Mouse (Mus musculus): ENCODE measurements around the gene Sf1.

Sf1 gene

DNA sequence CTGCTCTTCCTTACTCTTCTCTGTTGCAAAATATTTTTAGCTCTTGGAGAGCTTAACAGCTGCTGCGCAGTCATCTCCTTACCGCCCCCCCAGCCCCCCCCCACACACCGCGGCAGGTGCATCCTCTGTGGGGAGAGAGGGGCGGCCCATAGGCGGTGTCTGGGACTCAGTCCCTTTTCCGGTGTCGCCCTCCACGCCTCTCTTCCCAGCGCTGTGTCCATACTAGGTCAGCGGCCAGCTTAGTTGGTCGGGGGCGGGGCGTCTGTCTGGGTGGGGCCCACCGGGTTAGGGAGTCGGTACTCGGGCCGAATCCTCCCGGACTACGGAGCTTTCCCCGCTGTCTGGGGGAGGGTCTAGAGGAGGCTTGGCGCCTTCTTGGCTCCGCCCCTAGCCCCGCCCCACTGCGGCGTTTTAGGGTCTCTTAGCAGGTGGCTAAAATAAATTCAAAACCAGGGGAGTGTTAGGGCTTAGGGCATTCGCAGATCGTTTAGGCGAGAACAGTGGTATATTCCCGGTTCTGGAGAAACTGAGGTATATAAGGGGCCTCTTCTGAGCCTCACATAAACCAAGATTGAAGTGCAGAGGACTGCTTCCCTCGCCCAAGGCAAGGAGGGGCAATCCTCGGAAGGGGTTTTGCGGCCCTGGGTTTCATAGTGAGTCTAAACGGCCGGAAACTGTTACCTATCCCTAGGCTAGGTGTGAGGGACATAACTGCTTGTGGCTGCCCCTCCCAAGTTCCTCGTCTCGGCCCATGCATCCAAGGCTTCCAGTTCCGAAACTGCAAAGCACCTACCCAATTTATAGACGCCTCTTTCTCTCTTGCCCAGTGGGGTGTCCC lies 35.2 kb downstream of the Sf1 start:
- DNase-seq (ENCODE audit: low read depth, low spot score), result peak; percentile 87

DNA sequence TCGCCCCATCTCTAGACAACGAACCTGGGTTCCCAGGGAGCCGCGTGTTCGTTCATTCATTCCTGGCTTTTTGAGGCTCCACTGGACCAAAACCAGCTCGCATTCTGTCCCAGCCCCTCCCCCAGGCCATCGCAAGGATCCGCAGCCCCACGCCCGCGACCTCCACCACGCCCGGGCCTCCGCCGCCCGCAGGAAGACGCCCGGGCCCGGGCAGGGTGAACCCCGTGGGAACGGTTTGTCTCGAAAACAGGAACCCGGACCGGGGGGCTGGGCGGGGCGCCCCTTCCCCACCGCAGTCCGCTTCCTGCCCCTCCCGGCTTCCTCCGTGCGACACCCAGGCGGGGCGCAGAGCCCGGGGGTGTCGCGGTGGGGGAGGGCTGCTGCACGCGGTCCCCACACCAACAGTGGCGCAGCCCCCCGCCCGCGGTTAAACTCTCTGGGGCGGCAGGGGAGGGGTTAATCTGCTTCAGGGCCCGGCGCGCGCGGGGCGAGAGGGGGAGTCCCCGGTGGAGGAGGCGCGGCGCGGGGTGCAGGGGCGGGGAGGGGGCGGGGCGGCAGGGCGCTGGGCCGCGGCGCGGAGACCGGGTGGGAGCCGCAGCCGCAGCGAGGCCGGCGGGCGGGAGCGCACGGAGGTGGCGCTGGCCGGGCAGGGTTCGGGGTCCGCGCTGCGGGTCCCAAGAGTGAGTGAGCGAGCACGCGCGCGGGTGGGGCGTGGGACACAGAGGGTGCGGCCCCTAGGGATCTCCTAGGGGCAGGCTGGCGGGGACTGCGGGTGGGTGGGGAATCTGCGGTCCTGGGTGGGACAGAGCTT lies 36.0 kb downstream of the Sf1 start, which contains the start of gene Rasgrp2:
TSS of gene Rasgrp2 (plus strand) at position 56 of the 811 bp plus-strand sequence.
- DNase-seq (ENCODE audit: low read depth, low spot score), result peak; percentile 96

DNA sequence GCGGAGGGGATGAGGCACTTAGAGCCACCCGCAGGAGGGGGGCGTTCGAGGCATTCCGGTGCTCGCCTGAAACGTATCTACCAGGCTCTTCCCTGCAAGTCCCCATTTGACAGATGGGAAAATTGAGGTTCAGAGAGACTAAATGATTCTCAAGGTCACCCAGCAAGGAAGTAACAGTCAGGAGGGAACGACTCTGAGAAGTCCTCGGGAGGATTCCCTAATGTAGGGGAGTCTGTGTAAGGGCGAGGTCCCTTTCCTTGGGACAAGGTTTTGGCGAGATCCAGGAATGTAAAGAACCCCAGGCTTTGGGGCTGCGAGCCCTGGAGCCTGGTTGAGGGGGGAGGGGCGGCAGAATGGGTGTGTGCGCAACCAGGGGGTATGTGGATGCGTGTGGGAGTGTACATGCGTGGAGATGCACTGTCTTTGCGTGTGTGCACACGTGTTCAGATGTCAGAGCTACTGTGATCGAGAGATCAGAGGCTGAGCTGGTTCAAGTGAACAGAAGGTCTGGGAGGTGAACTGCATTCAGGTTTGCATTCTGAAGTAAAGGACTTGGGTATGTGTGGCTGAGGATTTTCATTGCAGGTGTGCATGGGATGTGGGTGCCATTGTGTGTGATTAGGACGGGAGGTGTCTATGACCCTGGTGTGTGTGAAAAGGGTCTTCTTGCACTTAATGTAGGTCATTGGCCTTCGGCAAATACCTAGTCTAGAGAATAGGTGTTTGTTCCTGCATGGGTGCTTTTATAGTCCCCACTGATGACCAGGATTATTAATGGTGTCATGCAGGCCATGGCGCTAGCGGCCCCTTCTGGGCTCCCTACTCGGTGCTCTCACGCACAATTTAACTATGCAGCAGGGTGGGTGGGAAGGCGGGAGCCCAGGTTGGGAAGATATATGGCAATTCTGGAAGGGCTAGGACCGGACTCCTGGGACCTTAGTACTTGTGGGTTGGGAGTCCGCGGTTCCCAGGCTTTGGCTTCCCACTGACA lies 36.9 kb downstream of the Sf1 start:
- DNase-seq (ENCODE audit: low read depth, low spot score), result peak; percentile 87

DNA sequence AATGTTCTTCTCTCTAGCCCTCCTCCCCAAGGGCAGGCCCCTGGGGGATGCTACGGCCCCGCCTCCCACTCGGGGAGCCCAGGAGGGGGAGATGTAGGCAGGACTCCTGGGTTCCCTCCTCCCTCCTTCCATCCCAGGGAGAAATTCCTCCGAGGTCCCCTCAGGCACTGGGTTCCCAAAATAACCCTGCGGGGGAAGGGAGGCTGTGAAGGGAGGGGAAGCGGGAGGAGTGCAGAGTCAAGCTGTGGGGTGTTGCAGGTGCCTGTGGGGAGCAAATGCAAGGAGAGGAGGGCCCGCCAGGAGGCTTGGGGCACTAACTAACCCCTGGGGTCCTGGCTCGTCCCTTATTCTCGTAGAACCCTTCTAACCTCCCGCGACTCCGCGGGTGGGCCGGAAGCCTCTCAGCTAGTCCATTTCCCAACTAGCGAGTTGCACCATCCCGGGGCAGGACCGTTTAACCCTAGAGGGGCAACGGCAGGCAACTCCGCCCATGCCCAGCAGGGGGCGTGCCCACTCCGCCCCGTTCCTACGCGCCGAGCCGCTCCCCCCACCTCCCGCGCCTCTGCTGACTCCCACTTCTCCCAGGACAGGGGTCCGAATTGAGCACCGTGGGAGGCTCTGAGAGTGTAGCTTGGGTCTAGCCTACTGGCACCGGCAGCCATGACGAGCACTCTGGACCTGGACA lies 37.8 kb downstream of the Sf1 start:
- peak; percentile 81 for DNase-seq (ENCODE audit: low read depth, low spot score)

DNA sequence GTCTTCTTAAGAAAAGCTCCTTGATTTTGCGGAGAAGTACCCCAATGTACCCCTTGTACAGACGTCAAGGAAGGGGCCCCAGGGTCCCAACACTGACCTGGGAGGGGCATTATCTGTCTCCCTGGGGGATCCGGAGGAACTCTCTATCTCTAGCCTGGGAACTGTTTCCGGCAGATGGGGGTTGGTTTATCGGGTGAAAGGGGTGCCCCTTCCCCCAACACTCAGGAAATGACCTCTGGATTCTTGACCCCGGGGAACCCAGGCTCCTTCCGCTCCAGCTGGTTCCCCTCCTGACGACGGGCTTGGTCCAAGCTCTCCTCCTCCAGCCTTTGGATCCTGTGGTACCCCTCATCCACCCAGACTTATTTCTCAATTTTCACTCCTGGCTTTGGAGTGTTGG lies 38.5 kb downstream of the Sf1 start:
- DNase-seq (ENCODE audit: low read depth, low spot score), result no peak

DNA sequence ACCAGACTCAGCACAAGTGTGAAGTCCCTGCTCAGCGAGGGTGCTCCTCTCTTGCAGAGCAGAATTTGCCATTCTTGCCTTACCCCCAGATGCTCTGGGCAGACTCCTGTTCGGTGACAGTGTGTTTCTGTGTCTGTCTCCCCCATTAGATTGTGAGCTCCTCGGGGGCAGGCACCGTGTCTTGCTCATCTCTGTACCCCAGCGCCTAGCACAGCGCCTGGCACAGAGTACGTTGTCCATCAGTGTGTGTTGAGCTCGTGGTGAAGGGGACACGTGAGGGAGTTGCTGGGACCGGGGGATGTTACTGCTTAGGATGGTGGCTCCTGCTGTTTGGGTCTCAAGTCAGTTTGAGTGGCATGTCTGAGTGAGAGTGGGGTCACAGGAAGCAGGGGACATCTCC lies 40.4 kb downstream of the Sf1 start:
- DNase-seq (ENCODE audit: low read depth, low spot score), result no peak

DNA sequence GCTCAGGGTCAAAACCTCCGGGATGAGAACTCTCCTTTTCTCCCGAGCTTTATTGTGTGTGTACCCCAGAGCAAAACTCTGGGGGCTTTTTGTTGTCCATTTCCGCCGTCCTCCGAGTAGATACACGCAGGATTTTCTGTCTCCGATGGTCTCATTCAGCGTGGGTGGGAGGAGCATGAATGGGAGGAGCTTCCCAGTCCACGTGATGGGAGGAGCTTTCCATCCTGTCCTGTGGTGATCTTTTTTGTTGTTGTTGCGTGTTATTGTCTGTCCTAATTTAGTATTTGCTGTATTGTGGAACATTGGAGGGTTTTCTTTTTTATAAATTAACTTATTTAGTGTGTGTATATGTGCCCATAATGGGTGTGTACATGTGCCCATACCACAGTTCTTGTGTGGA lies 41.9 kb downstream of the Sf1 start:
- DNase-seq (ENCODE audit: low read depth, low spot score), result no peak

DNA sequence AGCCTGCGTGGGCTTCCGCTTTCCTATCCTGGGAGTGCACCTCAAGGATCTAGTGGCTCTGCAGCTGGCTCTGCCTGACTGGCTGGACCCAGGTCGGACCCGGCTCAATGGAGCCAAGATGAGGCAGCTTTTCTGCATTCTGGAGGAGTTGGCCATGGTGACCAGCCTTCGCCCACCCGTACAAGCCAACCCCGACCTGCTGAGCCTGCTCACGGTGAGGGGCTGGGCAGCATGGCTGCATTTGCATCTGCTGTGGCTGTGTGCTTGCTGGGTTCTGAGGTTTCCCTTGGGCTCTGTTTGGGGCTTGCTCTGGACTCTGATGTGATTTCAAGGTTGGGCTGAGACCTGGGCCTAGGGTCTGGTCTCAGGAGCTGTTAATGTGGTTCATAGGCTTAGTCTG lies 43.6 kb downstream of the Sf1 start:
- DNase-seq (ENCODE audit: low read depth, low spot score), result no peak

DNA sequence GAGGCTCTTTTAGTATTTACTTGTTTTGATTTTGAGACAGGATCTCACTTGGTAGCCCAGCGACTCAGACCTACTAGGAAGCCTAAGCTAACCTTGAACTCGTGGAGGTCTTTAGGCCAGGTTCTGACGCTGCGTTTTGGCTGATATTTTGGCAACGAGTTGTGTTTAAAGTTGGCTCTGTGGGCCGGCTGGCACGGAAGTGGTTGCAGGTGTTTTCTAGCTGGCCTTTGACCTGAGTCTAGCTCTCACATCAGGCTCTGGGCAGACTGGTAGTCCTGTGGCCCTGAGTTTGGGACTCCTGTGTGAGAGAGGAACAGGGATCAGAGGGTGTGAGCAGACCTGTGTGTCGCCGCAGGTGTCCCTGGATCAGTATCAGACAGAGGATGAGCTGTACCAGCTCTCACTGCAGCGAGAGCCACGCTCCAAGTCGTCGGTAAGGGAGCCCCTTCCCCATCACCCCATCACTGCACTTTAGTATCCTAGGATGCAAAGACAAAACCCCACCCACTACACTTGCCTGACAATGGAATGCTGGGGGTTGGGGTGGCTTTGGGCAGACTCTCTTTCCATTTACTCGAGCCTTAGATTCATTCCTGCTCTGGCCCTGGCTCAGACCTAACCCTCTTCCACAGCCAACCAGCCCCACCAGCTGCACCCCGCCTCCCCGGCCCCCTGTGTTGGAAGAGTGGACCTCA lies 44.5 kb downstream of the Sf1 start:
- no peak for DNase-seq (ENCODE audit: low read depth, low spot score)

DNA sequence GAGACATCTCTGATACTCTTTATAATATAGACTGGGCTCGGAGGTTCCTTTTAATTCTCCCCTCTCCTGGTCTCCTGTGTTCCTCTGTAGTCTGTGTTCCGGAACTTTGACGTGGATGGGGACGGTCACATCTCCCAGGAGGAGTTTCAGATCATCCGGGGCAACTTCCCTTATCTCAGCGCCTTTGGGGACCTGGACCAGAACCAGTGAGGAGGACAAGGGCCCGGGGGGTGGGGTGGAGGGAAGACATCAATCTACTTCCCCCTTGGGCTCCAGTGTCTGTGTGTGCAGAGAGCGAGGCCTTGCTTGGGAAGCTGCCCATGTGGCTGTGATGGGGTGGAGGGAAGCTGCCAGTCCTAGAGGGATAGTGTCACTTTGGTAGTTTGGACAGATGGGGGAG lies 45.3 kb downstream of the Sf1 start:
- no peak for DNase-seq (ENCODE audit: low read depth, low spot score)

DNA sequence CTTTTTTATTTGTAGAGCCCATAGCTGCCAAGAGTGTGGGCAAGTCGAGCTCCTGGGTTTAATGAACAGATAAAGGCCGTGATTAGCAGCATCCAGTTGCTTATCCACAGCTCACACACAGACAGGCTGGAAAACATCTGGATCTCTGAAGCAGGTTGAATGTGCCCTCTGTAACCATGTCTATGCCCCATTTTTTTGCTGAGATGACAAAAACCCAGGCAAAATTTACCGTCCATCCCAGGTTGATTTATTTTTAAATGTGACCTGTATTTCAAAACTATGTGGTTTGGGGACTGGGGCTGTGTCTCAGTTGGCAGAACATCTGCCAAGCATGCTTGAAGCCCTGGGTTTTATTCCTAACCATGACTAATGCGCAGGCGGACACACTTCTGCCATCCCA lies 45.7 kb downstream of the Sf1 start:
- DNase-seq (ENCODE audit: low read depth, low spot score), result no peak

DNA sequence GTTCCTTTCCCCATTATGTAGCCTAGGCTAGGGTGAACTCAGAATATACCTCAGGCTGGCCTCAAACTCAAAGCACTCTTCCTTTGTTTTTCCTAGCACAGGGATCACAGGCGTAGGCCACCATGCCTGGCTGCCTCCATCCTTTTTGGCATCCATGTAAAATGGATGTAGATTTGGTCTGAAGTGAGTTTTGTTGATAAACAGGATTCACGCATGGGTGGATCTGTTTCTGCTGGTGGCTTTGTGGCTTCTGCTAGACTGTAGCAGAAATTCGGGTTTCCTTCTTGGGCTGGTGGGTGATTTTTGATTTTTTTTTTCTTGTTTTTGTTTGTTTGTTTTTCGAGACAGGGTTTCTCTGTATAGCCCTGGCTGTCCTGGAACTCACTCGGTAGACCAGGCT lies 46.4 kb downstream of the Sf1 start:
- DNase-seq (ENCODE audit: low read depth, low spot score), result no peak

DNA sequence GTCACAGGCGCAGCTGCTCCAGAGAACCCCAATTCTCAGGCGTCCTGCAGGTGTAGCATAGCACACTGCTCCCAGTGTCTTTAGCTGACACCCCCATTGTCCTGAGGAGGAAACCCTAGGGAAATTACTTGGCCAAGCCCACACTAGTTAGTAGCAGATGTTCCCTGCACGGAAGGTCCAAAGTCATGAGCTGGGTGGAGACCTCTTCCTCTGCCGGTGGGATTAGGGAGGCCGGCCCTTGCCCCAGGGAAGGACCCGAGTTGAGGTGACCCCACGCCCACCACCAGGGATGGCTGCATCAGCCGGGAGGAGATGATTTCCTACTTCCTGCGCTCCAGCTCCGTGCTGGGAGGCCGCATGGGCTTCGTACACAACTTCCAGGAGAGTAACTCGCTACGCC lies 49.3 kb downstream of the Sf1 start:
- DNase-seq (ENCODE audit: low read depth, low spot score), result no peak

DNA sequence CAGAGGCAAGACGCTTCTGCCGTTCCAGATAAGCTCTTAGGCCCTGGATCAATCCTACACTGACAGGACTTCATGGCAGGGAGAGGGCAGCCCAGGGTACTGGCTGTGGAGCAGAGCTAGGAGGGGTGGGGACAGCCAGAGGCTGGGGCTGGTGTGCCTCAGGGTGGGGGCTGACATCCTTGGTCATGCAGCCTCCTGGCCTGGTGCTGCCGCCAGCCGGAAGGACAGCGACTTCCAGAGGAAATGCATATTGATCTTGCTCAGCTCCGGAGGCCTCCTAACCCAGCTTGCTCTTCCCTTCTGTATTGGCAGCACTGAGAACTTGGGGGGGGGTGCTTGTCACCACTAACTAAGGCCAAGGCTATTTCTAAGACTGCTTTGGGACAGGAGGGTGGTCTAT lies 52.0 kb downstream of the Sf1 start:
- DNase-seq (ENCODE audit: low read depth, low spot score), result no peak

DNA sequence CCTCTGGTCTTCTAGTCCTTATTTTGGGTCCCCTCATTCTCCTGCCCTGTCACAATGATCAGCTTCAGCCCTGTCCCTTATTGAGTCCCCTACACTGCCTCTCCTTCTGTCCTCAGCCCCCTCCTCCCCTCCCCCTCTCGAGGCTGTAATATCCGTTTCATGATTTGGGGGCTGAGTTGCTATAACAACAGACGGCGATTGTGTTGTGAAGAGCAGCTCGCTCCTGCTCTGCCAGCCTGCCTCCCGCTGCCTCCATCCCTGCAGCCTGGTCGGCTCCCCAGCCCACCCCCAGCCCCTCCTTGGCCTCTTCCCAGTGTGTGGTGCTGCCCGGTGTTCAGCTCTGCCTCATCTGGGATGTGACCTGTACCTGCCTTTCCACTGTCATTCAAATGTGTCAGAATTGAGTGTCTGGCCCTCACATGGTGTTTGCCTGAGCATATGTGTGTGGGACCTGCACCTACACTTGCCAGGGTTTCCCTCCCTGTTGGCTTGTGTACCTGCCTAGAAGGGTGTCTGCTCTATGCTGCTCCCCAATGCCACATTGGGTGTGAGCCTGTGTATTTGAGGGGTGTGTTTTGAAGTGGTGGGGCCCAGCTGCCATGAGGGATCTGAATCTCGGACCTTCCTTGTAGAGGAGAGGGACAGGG lies 52.8 kb downstream of the Sf1 start:
- DNase-seq (ENCODE audit: low read depth, low spot score), result no peak

DNA sequence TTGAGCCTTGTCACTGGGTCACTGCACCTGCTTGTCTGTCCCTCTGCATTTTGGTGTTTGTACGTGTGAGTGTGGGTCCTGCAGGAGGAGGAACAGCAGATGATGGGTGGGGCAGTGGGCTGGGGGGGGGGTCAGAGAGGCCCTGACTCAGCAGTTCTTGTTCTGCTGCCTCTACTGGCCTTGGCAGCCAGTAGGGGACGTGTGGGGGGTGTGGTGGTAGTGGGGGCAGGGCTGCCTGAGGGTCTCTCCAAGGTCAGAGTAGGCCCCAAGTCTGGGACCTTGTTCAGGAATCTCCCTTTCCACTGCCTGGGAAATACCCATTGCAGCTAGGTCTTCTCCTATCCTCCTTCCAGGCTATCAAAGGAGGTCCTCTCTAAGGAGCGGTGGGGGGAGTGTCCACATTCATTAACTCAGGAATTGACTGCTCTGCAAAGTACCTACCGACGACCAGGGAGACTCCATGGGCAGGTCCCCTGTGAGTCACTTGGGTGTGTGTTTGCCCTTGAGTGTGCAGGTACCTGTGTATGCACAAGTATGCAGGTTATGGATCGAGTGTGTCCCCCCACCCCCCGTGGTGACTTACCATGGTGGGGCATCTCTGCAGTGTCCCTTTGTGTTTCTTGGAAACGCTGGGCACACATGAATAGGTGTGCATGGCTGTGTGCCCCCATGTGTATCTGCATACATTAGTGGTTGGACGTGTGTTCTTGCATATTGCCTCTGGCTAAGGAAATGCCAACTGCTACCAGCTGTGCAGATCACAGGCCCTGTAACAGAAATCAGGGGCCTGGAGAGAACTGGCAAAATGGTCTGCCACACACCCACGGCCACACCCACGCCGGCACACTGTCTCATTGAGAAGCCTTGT lies 53.6 kb downstream of the Sf1 start:
- no peak for DNase-seq (ENCODE audit: low read depth, low spot score)

DNA sequence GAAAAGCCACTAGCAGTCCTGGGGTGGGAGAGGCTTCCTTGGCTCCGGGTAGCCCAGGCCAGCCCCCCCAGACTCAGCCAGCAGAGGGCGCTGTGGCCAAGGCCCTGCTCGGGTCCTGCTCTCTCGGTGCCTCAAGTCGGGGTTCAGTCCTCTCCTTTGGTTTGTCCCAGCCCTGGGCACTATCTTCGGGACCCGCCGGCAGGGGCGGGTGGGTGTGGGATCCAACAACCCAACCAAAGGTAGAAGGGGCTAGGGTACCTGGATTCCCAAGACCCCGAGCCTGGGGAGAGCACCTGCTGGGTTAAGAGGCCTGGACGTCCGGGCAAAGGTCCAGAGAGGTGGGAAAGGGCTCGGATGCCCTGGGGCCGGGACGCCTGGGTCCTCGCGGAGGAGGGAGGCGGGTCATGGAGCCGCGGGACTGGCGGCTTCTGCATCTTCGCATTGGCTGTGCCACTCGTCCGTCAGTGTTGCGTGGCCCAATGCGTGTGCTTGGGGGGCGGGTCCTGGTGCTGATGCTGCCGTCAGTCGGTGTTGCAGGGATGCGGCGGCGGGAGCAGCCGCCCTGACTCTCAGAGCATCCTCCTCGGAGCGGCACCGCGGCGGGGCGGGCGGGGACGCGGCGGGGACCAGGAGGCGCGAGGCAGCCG lies 54.9 kb downstream of the Sf1 start, which contains the start of gene Nrxn2:
TSS of gene Nrxn2 (plus strand) at position 499 of the 647 bp plus-strand sequence.
- peak; percentile 95 for DNase-seq (ENCODE audit: low read depth, low spot score)

DNA sequence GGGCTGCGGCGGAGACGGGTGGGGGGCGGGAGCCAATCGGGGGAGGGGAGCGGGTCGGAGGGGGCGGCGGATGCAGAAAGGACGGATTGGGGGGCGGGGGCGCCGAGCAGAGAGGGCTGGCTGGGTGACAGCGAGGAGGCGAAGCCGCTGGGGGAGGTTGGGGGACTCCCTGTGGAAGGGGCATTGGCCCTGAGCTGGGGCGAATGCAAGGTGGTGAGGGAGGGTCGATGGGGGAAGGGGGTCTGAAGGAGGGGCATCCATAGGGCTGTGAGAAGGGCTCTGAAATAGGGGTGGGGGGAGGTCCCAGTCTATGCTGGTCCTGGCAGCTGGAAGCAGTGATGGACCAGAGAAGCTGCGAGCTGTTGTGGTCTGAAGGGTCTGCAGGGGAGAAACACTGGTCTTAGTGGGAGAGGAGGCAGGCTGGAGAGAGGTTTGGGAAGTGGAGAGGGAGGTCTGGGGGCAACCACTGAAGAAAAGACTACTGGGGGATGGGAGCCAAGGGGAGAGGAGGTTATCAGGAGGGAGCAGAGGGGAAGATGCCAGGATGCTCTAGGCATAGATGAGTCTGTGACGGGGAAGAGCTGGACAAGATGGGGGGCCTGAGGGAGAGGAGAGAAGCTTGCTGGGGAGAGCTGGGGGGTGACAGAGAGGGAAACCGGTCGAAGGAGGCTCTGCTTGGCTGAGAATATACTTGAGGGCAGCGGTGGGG lies 55.6 kb downstream of the Sf1 start:
- DNase-seq (ENCODE audit: low read depth, low spot score), result no peak

All from CD4-positive helper T cell, adult 2 months (primary cell).